Mouse (Mus musculus) MEL (cell line): ENCODE data around the gene Sema5a. TPM values are rescaled to one million over a fixed set of nuclear protein-coding genes. Genes with fewer than 3 reads are reported as not detected.

Source experiments
- DNase-seq: peaks from one replicate; pipeline ENCODE4 v3.0.0; 2011; ENCODE audit warnings: low read depth, low spot score
- H3K27ac ChIP-seq: 2 replicates; pipeline ENCODE4 v1.5.1; 2012; ENCODE audit warnings: low read depth, mild to moderate bottlenecking, control low read depth, low read length, moderate library complexity; ENCODE audit not compliant: control insufficient read depth
- H3K27me3 ChIP-seq, 2 experiments: fragments of 150-350 bp in 1 of 2; sonication (generic) in 1 of 2; 2 replicates each; pipeline ENCODE4 v1.6.1; 2012; ENCODE audit warnings: low read length in 2 of 2, mild to moderate bottlenecking in 2 of 2, improper control_type of control experiment in 1 of 2, moderate library complexity in 1 of 2; ENCODE audit not compliant: insufficient read depth in 2 of 2, control insufficient read depth in 1 of 2
- H3K36me3 ChIP-seq, 2 experiments: 2 replicates each; pipeline ENCODE4 v1.6.1; 2012 to 2014; ENCODE audit warnings: low read length in 2 of 2, improper control_type of control experiment in 1 of 2, inconsistent platforms in 1 of 2, mild to moderate bottlenecking in 1 of 2; ENCODE audit not compliant: insufficient read depth in 2 of 2, control insufficient read depth in 1 of 2
- H3K4me1 ChIP-seq, 2 experiments: fragments of 150-350 bp in 1 of 2; sonication (generic) in 1 of 2; 2 replicates each; pipeline ENCODE4 v1.6.1; 2012; ENCODE audit warnings: low read length in 2 of 2, improper control_type of control experiment in 1 of 2, mild to moderate bottlenecking in 1 of 2; ENCODE audit not compliant: insufficient read depth in 2 of 2, control insufficient read depth in 1 of 2
- H3K4me3 ChIP-seq, 2 experiments: fragments of 150-350 bp in 1 of 2; sonication (generic) in 1 of 2; 2 replicates each; pipeline ENCODE4 v1.5.1; 2012; ENCODE audit warnings: low read depth in 2 of 2, low read length in 2 of 2, mild to moderate bottlenecking in 2 of 2, moderate library complexity in 2 of 2, control low read depth in 1 of 2, improper control_type of control experiment in 1 of 2; ENCODE audit not compliant: control insufficient read depth in 1 of 2, insufficient read depth in 1 of 2
- H3K79me2 ChIP-seq: 2 replicates; pipeline ENCODE4 v1.6.1; 2012; ENCODE audit warnings: mild to moderate bottlenecking, low read length, moderate library complexity; ENCODE audit not compliant: control insufficient read depth, poor library complexity, insufficient read depth
- H3K9ac ChIP-seq: 2 replicates; pipeline ENCODE4 v1.6.1; 2012; ENCODE audit warnings: low read depth, mild to moderate bottlenecking, control low read depth, low read length, moderate library complexity; ENCODE audit not compliant: control insufficient read depth, poor library complexity, severe bottlenecking
- H3K9me3 ChIP-seq: fragments of 150-350 bp; sonication (generic); replicated peaks from 2 replicates; pipeline ENCODE4 v1.6.1; 2012; ENCODE audit warnings: mild to moderate bottlenecking, low read length, improper control_type of control experiment, moderate library complexity; ENCODE audit not compliant: insufficient read depth
- BHLHE40 ChIP-seq: IDR thresholded peaks from 2 replicates; pipeline ENCODE4 v1.6.1; 2012; ENCODE audit warnings: low read depth, mild to moderate bottlenecking, inconsistent platforms, low read length, improper control_type of control experiment, borderline replicate concordance
- CHD1 ChIP-seq: IDR thresholded peaks from 2 replicates; pipeline ENCODE4 v1.6.1; 2012; ENCODE audit warnings: low read depth, mild to moderate bottlenecking, inconsistent platforms, low read length, improper control_type of control experiment
- CHD2 ChIP-seq: IDR thresholded peaks from 2 replicates; pipeline ENCODE4 v1.6.1; 2011; ENCODE audit warnings: low read length, improper control_type of control experiment
- CTCF ChIP-seq, 3 experiments: IDR thresholded peaks in 2 of 3; conservative IDR thresholded peaks in 1 of 3; 2 replicates each; pipeline ENCODE4 v1.5.1; 2011 to 2012; ENCODE audit warnings: low read length in 3 of 3, low read depth in 2 of 3, mild to moderate bottlenecking in 2 of 3, improper control_type of control experiment in 1 of 3, inconsistent platforms in 1 of 3, mixed read lengths in 1 of 3, moderate library complexity in 1 of 3; ENCODE audit not compliant: control insufficient read depth in 1 of 3, insufficient read depth in 1 of 3, poor library complexity in 1 of 3, severe bottlenecking in 1 of 3
- EP300 ChIP-seq, 2 experiments: IDR thresholded peaks; 2 replicates each; pipeline ENCODE4 v1.6.1; 2011; ENCODE audit warnings: improper control_type of control experiment in 2 of 2, low read length in 2 of 2, low read depth in 1 of 2, mild to moderate bottlenecking in 1 of 2
- ETS1 ChIP-seq: IDR thresholded peaks from 2 replicates; pipeline ENCODE4 v1.6.1; 2012; ENCODE audit warnings: low read depth, mild to moderate bottlenecking, inconsistent platforms, low read length, improper control_type of control experiment, moderate library complexity
- GATA1 ChIP-seq: IDR thresholded peaks from 2 replicates; pipeline ENCODE4 v1.6.1; 2011; ENCODE audit warnings: low read depth, low read length, improper control_type of control experiment
- HCFC1 ChIP-seq: IDR thresholded peaks from 2 replicates; pipeline ENCODE4 v1.6.1; 2012; ENCODE audit warnings: low read depth, mild to moderate bottlenecking, inconsistent platforms, low read length, improper control_type of control experiment, moderate library complexity
- KAT2A ChIP-seq: conservative IDR thresholded peaks from 2 replicates; pipeline ENCODE4 v1.6.1; 2012; ENCODE audit warnings: low read depth, low read length, improper control_type of control experiment, inconsistent platforms
- MAFK ChIP-seq: IDR thresholded peaks from 2 replicates; pipeline ENCODE4 v1.6.1; 2011; ENCODE audit warnings: low read depth, mild to moderate bottlenecking, low read length, improper control_type of control experiment, borderline replicate concordance
- NELFE ChIP-seq: IDR thresholded peaks from 2 replicates; pipeline ENCODE4 v1.6.1; 2011; ENCODE audit warnings: low read depth, low read length, improper control_type of control experiment
- NRF1 ChIP-seq: IDR thresholded peaks from 2 replicates; pipeline ENCODE4 v1.6.1; 2014; ENCODE audit warnings: low read depth, mild to moderate bottlenecking, inconsistent platforms, low read length, improper control_type of control experiment, moderate library complexity; ENCODE audit not compliant: poor library complexity, insufficient read depth, severe bottlenecking
- POLR2AphosphoS2 ChIP-seq: IDR thresholded peaks from 2 replicates; pipeline ENCODE4 v1.6.1; 2011; ENCODE audit warnings: low read length, improper control_type of control experiment
- POLR2AphosphoS5 ChIP-seq: IDR thresholded peaks from 2 replicates; pipeline ENCODE4 v1.6.1; 2012; ENCODE audit warnings: low read depth, borderline replicate concordance, mild to moderate bottlenecking, inconsistent platforms, low read length, moderate library complexity, mixed read lengths
- SMC3 ChIP-seq: IDR thresholded peaks from 2 replicates; pipeline ENCODE4 v1.6.1; 2011; ENCODE audit warnings: low read depth, low read length, improper control_type of control experiment
- TCF12 ChIP-seq: IDR thresholded peaks from 2 replicates; pipeline ENCODE4 v1.6.1; 2014; ENCODE audit warnings: low read depth, mild to moderate bottlenecking, inconsistent platforms, low read length, improper control_type of control experiment, moderate library complexity
- USF2 ChIP-seq, 2 experiments: IDR thresholded peaks; 2 replicates each; pipeline ENCODE4 v1.6.1; 2011 to 2012; ENCODE audit warnings: improper control_type of control experiment in 2 of 2, low read length in 2 of 2, borderline replicate concordance in 1 of 2, inconsistent platforms in 1 of 2, low read depth in 1 of 2, mild to moderate bottlenecking in 1 of 2; ENCODE audit not compliant: insufficient read depth in 1 of 2
- ZKSCAN1 ChIP-seq: IDR thresholded peaks from 2 replicates; pipeline ENCODE4 v1.6.1; 2012; ENCODE audit warnings: low read depth, mild to moderate bottlenecking, inconsistent platforms, low read length, improper control_type of control experiment, moderate library complexity
- ZMIZ1 ChIP-seq: IDR thresholded peaks from 2 replicates; pipeline ENCODE4 v1.6.1; 2012; ENCODE audit warnings: low read depth, mild to moderate bottlenecking, inconsistent platforms, low read length, improper control_type of control experiment, moderate library complexity
- polyA plus RNA-seq, 2 experiments: library from polyadenylated mRNA; stranded (reverse) in 1 of 2; unstranded in 1 of 2; fragments of >175 nt in 1 of 2; fragments of >200 nt in 1 of 2; gene quantifications; 2 replicates each; pipeline versions ENCODE4 v1.2.1 to v1.2.4; 2012; ENCODE audit warnings: low replicate concordance in 2 of 2, low read depth in 1 of 2; ENCODE audit not compliant: insufficient read length in 2 of 2, insufficient read depth in 1 of 2, missing spikeins in 1 of 2
- total RNA-seq: library from RNA; depleted of rRNA; stranded (reverse); fragments of 300-350 nt; gene quantifications from 2 replicates; pipeline ENCODE4 v1.2.3, GENCODE M21; 2012

Gene Sema5a
- total and polyA plus RNA-seq, 3 experiments = not detected

- Histone ChIP-seq H3K4me1 (no peaks in the 10 kb centered on the region), H3K9me3 (no peaks in the 10 kb centered on the region), H3K27me3 (no peaks in the 10 kb centered on the region), H3K9ac (no peak overlapping the region), H3K79me2 (no peaks in the 10 kb centered on the region), H3K4me3 (no peak overlapping the region), H3K27ac (no peak overlapping the region), H3K36me3 (no peaks in the 10 kb centered on the region)
- DNase-seq = no peak
- TF ChIP-seq MAFK (no peak), HCFC1 (no peak), CTCF (IDR thresholded peaks at IDR 0.05 in 2 of 3, conservative IDR thresholded peaks at IDR 0.05 in 1 of 3; ENCODE audit: control insufficient read depth in 1 of 3, insufficient read depth in 1 of 3, low read depth in 2 of 3, low read length in 3 of 3, poor library complexity in 1 of 3, severe bottlenecking in 1 of 3) (no peak), USF2 (IDR thresholded peaks at IDR 0.05; ENCODE audit: borderline replicate concordance in 1 of 2, insufficient read depth in 1 of 2, low read depth in 1 of 2, low read length in 2 of 2) (no peak), ZKSCAN1 (no peak), POLR2AphosphoS5 (no peak)
Observed at GRCm38 (mm10) chr15:32536755-32537503, 292.3 kb downstream of the Sema5a start.

GRCm38 (mm10) chr15:32537504-32537792, 292.8 kb downstream of the Sema5a start:
- TF ChIP-seq POLR2AphosphoS2 = no peak
- no peak for TF ChIP-seq EP300 (IDR thresholded peaks at IDR 0.05; ENCODE audit: low read depth in 1 of 2, low read length in 2 of 2)
- TF ChIP-seq GATA1 = no peak
- TF ChIP-seq CHD1 = no peak
- TF ChIP-seq ZMIZ1 = no peak
- TF ChIP-seq CHD2 = no peak
- TF ChIP-seq BHLHE40 = no peak
- no peak for TF ChIP-seq SMC3
- TF ChIP-seq NELFE = no peak
- no peak for TF ChIP-seq TCF12
- no peak for TF ChIP-seq NRF1
- TF ChIP-seq ETS1 = no peak
- no peak for TF ChIP-seq KAT2A
- DNase-seq = no peak
- Histone ChIP-seq H3K4me1 (no peaks in the 10 kb centered on the region), H3K79me2 (no peaks in the 10 kb centered on the region), H3K27me3 (no peaks in the 10 kb centered on the region), H3K4me3 (no peak overlapping the region), H3K9me3 (no peaks in the 10 kb centered on the region), H3K36me3 (no peaks in the 10 kb centered on the region), H3K27ac (no peak overlapping the region), H3K9ac (no peak overlapping the region)
